Mouse (Mus musculus): ENCODE measurements around the gene B4galnt2.

B4galnt2 gene

DNA sequence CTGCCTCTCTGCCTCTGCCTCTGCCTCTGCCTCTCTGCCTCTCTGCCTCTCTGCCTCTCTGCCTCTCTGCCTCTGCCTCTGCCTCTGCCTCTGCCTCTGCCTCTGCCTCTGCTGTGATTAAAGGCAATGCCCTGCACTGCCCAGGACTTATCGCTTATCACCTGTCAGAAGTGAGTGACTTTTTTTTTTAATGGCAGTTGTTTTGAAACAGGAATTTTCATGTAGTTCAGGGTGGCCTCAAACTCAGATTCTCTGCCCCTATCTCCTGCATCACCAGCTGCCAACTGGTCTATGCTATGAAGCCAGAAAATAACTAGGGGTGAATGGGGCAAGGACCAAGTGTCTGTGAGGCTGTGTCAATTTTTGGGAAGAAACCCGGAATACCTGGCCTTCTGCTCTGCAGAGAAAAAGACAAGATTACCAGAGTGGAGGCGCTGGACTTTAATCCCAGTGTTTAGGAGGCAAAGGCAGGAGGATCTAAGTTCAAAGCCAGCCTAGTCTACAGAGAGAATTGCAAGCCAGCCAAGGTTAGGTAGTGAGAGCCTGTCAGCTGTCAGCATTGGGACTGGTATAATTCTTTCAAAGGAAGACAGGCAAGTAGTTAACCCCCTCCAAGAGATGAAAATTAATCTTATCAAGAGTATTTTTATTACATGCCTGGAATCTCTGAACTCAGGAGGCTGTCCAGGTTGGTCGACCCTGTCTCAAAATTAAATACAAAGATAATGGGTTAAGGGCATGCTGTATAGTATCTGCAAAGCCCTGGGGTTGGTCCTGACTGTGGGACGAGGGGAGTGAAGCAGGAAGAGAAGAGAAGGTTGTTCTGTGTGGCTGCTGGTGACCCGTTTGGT lies 88.1 kb downstream of the B4galnt2 start:
- no peak for DNase-seq (ENCODE audit: low spot score)

DNA sequence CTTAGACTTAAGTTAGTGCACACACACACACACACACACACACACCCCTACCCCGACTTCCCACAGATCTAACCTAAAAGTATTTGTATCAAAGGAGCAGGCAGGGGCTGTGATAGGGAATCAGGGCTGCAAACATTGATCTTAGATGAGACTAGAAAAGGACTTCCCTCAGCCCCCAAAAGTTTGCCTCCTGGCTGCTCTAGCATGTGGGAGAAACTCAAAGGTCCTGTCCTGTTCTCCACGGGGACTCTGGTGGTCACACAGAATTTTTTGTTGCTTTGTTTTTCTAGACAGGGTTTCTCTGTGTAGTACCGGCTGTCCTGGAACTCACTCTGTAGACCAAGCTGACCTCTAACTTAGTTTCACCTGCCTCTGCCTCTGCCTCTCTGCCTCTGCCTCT lies 89.1 kb downstream of the B4galnt2 start:
- DNase-seq (ENCODE audit: low spot score) = no peak

DNA sequence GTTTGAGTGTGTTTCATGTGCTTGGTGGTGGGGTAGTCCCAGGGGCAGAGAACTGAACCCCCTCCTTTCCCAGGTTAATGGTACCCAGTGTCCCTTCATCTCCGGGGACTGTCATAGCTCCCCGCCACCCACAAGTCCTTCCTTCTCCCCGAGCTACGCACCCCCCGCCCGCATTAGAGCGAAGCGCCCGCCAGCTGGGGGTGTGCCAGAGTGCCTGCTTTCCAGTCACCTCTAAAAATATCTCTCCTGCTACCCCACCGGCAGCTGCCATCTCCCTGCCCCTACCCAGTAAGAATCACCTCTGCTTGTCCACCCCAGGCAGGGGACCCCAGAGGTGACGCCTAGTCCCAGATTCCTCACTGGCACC lies 89.8 kb downstream of the B4galnt2 start:
- no peak for DNase-seq (ENCODE audit: low spot score)

DNA sequence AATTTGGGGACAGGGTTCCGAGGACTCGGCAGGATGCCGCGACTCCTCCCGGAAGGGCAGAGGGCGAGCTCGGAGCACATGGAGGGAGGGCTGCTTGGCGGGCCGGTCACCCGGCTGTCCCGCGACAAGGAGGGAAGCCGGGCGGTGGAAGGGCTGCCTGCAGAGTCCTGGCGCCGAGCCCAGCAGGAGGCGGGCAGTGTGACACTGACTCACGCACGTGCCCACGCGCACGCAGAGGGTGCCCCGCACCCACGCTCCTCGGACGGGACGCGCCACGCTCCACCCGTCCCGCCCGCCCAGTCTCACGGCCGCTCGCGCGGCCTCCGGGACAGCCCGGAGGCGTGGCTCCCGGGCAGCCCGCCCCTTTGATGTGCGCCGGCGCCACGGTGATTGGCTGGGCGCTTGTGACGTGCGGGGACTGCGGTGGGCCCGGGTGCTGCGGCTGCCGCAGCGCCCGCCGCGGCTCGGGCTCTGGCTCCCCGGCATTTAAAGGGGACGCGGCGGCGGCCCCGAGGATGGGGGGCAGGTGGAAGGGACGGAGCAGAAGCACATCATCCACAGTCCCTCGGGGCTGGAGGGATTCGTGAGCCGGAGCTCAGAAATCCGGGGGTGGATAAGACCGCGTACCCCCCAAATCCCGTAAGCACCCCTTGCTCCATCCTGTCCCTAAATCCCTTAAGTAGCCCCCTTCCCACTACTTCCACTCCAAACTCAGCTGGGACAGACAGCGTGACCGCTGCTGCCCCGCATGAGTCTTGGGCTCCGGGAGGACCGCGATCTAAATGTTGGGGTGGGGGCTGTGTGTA lies 90.4 kb downstream of the B4galnt2 start, which contains the start of gene Phospho1:
Phospho1 (plus strand) TSS at position 429 of the 806 bp plus-strand sequence.
- DNase-seq (ENCODE audit: low spot score) = no peak

DNA sequence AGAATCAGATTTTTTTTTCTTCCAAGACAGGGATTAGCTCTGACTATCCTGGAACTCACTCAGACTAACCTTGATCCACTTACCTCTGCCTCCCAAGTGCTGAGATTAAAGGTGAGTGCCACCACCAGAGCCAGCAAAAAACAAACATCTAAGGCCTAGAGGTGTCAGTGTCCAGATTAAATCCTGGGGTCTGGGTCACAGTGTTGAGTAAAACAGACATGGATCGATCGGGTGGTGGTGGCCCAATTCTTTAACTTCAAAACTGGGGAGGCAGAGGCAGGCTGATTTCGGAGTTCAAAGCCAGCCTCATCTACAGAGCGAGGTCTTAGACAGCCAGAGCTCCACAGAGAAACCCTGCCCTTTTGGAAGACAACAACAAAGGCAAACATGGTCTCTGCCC lies 92.3 kb downstream of the B4galnt2 start:
- no peak for DNase-seq (ENCODE audit: low spot score)

DNA sequence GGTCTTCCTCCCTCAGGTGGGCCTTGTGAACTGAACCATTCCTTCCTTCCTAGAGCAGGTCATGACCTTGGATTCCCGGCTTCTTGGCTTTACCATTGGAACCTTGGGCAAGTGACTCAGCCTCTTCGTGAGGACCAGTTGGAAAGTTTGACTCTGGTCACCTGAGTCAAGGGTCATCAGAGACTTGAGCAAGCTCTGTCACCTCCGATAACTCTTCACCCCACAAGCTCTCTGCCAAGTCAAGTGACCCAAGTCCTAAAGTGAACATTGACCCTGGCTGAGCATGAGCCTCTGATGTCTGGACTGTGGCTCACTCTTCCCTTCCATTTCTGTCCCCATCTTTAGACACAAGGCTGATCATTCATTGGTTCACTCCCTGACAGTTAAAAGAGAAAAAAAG lies 93.2 kb downstream of the B4galnt2 start:
- DNase-seq (ENCODE audit: low spot score) = no peak

DNA sequence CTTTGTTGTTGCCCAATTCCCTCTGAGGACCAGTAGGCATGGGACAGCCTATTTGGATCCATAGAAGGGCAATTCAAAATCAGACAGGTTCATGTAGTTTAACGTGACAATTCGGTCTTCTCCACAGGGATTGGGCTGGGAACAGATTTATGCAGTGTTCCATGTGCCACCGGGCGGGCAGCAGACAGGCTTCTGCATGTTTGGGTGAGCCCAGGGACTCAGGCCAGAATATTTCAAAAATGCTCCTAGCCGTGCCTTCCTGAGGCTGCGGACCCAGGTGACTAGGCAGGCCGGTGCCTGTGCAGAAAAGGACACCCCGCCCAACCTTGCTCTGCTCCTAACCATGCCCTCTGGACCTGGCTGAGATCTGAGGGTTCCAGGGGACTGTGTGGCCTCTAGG lies 95.6 kb downstream of the B4galnt2 start:
- DNase-seq (ENCODE audit: low spot score) = no peak
